Mouse (Mus musculus) C2C12 (cell line): ENCODE results near the gene Nup107.

Experiments
- CTCF ChIP-seq: IDR thresholded peaks from one replicate; pipeline ENCODE4 v1.5.1; 2011; ENCODE audit not compliant: control insufficient read depth, insufficient read depth, insufficient read length
- MYOD1 ChIP-seq: IDR thresholded peaks from one replicate; pipeline ENCODE4 v1.6.1; 2011; ENCODE audit warnings: low read depth; ENCODE audit not compliant: control insufficient read depth, insufficient read length

DNA sequence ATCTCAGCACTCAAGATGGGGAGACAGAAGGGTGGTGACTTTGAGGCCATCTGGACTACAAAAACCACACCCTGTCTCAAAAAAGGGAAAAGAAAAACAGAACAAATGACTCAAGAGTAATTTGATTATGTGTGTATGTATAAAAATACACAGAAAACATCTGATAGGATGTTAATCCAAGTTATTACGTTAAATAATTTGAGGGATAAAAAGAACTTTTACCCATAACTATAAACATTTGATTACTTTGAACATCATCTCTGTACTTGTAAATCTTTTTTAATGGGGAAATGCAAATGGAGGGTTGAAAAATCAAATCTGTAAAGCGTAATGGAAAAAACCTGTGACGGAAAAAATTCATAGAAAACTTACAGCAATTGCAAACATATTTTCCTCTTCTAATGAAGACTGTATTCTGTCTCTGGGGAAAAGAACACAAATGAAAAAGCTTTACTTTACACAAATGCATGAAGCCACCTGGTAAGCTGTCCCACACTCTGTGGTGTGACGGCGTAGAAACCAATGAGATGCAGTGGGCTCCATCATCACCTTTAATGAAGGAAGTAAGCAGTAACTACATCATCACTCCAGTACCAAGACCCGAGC lies 12.1 kb downstream of the Nup107 start:
- no peak for TF ChIP-seq MYOD1
- TF ChIP-seq CTCF = no peak
